Mouse (Mus musculus) spleen, embryonic (tissue): ENCODE results near the gene 4933417A18Rik.
"Not testable (repeated sequence)": the region's sequence is repeated elsewhere in the genome, so short reads cannot be mapped to it uniquely, and the experiment has no call there.

Source experiments
- CTCF ChIA-PET: fragments of 350-600 bp; sonication (Branson Sonifier 250); formaldehyde crosslinking; loops from one replicate; lab custom pipeline; 2022; lab: Charles Lee

Gene 4933417A18Rik

GRCm38 (mm10) chr13:34973149-34973548, 48.9 kb downstream of the 4933417A18Rik start:
- CTCF ChIA-PET: no interaction called here

- CTCF ChIA-PET: no interaction called here
Observed at GRCm38 (mm10) chr13:34973770-34974169, 49.6 kb downstream of the 4933417A18Rik start.

GRCm38 (mm10) chr13:34976116-34976515, 51.9 kb downstream of the 4933417A18Rik start:
- CTCF ChIA-PET: no interaction called here

- CTCF ChIA-PET: no interaction called here
Observed at GRCm38 (mm10) chr13:34977410-34977809, 53.2 kb downstream of the 4933417A18Rik start.

GRCm38 (mm10) chr13:34978635-34979034, 54.4 kb downstream of the 4933417A18Rik start:
- CTCF ChIA-PET: not testable (repeated sequence)

GRCm38 (mm10) chr13:34983479-34983878, 59.3 kb downstream of the 4933417A18Rik start:
- CTCF ChIA-PET: not testable (repeated sequence)

GRCm38 (mm10) chr13:34991581-34992273, 67.5 kb downstream of the 4933417A18Rik start:
- CTCF ChIA-PET: no interaction called here

GRCm38 (mm10) chr13:34993085-34993484, 68.9 kb downstream of the 4933417A18Rik start:
- CTCF ChIA-PET: no interaction called here

- CTCF ChIA-PET: no interaction called here
Observed at GRCm38 (mm10) chr13:34993595-34993982, 69.4 kb downstream of the 4933417A18Rik start.

- CTCF ChIA-PET: no interaction called here
Observed at GRCm38 (mm10) chr13:34993983-34994811, 70.0 kb downstream of the 4933417A18Rik start.

GRCm38 (mm10) chr13:34995925-34996324, 71.7 kb downstream of the 4933417A18Rik start:
- CTCF ChIA-PET: no interaction called here
